Mouse (Mus musculus) ovary, postnatal 10 days (tissue): ENCODE measurements at regions not wholly inside any gene's neighbourhood (a gene's known extent, or its start where the extent isn't known, plus 50 kb on each side); places are given as distances from the start of the nearest gene placed in this dataset.

Experiments
- DNase-seq: peaks from one replicate; pipeline ENCODE4 v3.0.0; 2022; ENCODE audit warnings: low spot score

DNA sequence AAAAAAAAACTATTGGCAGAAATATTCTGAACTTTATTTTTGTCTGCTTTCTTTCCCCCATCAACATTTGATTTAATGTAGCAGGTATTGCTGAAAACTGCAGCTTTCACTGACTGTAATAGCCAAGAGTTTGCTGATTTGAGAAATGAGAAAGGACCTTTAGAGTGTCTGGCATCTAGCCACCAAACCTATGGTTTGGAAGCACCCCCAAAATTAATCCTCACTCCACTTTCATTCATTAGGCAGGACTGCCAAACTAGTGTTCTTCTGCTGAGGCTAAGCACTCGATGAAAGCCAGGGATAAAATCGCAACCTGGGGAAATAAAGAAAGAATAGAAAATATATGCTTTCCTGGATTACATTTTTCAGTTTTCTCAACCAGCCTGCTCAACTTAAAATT is 320.4 kb downstream of the Atp6ap1l start:
- DNase-seq: no peak

DNA sequence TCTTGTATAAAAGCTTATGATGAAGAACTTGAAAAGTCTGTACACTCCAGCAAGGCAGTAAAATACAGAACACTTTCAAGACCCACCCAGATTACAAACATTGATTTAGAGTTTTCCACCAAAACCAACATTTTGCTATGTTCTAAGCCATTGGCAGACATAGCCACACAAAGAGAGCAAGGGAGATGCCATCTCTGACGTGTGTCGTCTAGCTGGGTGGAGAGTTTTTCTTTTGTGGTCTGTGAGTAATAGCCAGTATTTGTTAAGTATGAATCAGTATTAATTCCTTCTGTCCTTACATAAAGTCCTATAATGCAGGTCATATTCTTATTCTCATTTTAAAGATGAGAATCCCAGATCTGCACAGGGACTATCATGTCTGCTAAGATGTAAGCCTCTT is 329.8 kb downstream of the Atp6ap1l start:
- DNase-seq: no peak

DNA sequence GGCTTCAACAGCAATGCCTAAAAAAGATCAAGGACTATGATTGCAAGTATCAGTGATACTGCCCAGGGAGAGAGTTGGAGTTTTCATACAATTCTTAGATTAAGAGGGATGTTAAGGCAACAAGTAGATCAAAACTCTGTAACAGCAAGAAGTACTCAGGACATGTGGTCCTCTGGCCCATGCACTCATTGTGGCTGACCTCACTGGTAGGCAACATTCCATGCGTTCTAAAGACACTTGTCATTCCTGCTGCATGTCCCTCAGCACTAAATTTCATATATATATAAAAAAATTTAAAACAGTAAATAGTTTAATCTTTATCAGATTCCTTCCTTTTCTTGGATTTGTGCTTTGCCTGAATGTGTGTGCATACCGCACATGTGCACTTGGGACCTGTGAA is 332.6 kb downstream of the Atp6ap1l start:
- no peak for DNase-seq

DNA sequence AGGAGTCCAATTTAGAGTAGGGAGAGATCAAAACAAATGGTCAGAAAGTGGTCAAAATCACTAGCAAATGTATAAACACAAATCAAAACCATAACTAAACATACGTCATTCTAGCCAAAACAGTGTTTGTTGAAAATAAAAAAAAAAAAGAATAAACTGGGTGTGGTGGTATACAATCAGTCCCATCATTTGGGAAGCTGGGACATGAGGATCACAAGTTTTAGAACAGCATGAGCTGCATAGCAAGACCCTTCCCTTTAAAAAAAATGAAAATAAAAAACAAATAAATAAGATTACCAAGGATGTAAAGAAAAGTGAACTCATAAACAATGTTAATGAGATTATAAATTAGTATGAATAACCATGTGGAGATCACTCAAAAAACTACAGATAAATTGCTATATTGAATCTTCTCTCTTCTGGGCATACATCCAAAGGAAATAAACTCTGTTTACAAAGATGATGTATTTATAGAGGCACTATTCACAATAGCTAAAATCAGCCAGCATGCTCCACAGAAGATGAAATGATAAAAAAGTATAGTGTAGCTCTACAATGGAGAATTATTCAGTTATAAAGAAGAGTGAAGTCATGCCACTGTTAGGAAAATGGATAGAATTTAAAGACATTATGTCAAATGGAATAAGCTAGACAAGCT is 341.8 kb downstream of the Atp6ap1l start:
- DNase-seq: no peak

DNA sequence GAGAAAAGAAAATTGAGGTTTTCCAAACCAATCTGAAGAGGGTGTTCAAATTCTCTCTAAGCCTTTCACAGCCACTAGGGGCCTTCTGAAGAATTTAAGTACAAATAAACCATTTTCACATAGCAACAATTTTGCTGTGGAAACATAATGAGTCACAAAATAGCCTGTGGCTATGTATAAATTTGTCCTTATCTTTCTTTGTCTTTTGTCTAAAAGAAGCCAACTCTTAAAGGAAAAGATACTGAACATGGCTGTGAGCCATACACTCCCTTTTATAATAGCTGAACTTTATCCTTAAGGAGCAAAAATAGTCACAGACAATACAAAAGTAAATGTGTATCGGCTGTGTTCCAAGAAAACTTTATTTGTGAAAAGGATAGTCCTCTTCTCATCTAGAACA is 345.1 kb downstream of the Atp6ap1l start:
- no peak for DNase-seq

DNA sequence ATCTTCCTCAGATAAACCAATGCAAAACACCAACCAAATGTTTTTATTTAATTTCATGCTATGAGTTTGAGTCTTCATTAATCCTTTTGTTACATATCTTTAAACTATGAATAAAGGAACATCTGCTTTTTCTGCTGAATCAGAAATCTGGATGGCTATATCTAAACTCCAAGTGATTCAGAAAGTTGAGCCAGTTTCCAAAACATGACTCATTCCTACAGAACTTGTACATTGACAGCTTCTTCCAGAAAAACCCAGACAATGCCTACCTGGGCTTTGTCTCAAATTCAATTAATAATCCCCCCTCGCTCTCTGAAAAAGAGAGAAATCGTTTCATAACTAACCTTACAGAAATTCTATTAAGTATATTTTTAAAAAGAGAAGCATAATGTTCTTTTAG is 345.7 kb downstream of the Atp6ap1l start:
- DNase-seq: no peak

DNA sequence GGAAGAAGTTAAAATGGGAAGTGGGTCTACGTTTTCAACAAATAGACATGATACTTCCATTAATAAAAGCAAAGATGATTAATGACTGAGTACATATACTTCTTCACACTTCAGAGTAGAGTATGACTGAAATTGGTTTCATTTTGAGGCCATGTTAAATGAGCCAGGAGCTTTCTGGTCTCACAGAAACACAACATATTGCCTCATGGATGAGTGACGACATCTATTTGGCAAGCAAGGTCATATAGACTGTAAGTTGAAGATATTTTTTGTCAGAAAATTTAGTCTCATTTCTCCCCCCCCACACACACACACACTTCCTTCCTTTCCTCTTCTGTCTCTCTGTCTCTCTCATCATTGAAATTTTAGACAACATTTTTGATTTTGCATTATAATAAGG is 354.0 kb downstream of the Atp6ap1l start:
- no peak for DNase-seq

DNA sequence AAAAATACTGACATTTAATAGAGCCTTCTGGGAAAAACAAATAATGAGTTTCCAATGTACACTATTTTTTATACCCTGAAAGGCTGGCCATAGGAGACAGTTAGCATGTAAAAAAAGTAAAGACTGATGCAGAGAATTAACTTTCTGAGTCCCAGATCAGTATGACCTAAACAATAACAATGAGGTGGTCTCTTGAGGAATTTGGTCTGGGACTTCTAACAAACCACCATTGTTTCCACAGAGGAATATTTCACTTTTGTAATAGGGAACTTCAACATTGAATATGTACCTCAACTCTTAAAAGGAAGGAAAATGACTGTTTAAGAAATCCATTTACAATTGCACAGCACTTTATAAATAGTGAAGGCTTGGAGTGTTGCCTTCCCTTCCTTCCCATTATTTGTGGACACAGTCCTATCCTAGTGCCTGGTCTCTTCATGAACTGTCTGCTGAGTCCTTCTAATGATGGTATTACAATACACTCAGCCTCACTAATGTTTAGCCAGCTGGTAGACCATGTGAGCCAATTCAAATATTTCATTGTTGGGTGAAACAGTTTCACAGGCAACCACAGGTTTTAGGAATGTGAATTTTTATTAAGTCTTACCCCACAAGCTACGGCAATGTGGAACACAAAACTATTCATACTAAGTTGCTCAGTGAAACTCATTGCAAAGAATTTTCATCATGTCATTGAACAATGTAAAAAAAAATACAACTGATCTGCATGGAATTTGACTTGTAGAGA is 358.7 kb downstream of the Atp6ap1l start:
- no peak for DNase-seq

DNA sequence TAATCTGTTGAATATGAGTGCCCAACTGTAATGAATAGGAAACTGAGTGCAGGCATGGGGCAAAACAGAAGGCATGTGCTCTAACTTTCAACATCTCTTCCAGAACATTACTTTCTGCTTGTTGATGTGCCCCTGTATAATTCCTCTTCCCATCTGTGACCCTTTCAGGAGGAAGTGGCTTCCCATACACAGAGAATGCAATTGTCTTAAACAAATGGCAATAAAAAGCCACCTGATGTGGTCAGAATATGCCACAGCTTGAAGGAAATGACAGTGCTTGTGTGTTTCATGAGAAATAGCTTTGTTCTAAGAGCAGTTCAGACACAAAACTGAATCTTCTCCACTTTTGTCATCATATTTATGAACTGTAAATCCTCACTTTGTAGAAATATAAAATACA is 359.3 kb downstream of the Atp6ap1l start:
- DNase-seq: no peak

DNA sequence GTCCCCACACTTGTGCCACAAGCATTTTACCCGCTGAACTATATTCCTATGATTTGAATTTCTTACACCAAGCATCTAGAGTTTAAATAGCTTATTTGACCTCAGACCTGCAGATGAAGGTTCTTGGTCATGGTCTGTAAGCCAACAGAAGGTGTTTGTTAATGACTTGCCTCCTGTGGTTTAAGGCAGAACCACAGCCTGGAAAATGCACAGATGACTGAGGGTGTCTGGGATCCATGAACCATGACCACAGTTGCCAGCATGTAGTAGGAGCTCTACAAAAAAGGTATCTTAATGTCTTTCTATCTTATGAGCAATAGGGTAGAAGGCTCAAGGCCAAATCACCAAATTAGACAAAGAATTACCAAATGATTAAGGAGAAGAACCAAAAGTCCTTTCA is 367.6 kb downstream of the Atp6ap1l start:
- DNase-seq: no peak

DNA sequence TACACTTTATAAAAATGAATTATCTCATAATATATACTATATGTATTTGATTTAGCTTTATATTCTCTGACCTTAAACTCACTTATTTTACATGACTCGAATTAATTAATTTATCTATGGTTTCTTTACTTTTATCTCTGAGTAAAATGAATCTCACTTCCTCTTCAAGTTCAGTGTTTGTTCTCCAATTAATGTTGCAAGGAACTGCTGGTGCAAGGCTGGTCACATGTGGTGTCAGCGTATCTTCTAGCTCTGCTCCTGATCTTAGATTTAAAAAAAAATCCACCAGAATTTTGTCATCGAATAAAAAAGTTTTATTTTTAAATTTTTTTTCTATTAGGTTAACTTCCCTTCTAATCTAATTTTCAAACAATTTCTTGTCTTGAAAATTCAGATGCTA is 378.2 kb downstream of the Atp6ap1l start:
- DNase-seq: no peak

DNA sequence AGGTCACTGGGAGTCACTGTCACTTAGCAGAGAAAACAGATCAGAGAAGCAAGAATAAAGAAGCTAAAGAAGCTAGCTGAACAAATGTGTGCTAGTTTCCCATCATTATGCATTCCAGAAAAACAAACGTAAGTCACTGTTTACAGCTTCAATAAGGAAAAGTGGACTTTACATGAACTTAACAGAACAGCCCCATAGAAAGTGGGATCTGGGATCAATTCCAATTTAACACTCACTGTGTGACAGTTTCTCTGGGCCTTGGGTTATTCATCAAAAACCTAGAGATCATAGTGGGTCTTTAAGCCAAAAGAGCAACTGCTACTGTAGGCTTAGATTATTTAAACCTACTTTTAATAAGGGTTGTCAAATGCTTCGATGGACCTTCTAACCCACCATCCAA is 379.4 kb downstream of the Atp6ap1l start:
- no peak for DNase-seq

DNA sequence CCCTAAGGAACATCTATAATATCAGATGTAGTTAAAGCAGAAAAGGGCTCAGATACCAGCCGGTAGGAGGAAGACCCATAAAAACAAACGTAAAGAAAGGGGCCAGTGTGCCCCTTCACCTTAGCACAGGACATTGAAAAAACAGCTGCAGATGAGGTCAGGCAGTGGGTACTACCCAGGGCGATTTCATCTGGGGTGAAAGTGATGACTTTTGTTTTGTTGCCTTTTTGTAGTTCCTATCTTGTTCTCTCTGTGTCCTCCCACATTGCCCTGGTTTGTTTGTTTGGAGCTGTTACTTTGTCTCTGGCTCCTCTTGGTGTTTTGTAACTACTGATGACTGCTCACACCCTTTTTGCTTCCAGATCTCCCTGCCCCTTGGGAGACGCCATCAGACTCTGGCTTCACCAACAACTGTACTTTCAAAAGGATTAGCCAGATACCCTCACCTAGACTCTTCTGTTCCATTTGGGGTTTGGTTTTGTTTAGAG is 383.4 kb downstream of the Atp6ap1l start:
- no peak for DNase-seq

DNA sequence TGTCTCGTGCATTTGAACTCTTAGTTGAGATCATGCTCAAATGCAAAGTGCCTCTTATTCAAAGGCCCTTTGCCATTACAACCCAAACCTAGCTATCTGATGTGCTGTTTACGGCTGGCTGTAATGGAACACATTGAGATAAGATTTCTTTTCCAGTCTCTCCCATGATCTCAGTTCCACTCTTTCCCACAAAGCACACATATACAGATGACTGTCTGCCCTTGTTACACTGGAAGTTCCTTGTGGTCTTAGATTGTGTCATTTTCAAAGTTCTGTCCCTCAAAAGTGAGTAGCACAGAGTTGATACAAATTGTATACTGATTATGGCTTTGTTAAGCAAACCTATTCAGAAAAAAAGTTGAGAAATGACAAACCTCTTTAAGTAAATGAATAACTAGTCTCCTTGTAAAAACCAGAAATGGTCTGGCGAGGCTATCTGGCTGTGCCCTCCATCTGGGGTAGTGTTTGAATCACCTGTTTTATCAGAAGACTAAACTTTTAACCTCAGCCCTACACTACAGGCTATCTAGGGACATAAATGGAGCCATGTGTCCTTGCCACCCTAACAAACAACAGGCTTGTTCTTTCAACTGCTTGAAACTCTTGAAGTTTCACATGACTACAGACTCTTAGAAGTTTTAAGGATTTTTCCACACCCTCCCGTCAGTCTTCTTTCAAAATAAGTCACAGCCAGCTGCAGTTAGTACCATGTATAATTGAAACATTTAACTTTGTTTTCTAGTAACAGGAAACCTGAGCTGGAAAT is 384.0 kb downstream of the Atp6ap1l start:
- no peak for DNase-seq

DNA sequence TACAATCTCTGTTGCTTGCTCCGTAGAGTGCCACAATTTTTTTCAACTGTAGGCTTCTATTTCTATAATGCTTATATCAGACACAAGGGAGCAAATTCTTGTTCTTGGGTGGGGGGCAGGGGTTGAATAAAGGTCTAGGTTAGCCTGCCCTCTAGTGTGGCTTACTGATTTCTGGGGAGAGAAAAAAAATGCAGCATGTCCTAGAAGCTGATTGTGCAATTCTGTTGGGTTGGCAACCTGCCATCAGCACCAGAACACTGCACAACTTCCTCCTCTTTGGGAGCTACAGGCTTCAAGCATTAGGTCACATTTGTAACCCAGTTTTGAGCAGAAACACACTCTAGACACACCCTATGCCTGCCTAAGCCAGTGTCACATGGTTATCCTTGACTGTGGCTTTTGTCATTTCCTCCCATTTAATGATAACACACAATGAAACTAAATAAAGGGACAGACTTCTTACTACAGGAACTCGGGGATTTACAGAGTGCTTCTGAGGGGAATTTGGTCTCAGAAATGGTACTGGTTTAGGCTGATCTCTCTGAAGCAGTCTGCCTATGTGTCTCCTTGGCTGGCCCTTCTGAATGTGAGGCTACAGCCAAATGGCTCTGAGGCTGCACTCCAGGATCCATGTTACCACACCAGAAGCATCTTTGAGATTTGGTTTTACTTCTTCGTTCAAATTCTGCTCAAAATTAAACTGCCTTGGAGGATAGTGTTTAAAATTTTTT is 389.2 kb downstream of the Atp6ap1l start:
- DNase-seq: peak; percentile 49

DNA sequence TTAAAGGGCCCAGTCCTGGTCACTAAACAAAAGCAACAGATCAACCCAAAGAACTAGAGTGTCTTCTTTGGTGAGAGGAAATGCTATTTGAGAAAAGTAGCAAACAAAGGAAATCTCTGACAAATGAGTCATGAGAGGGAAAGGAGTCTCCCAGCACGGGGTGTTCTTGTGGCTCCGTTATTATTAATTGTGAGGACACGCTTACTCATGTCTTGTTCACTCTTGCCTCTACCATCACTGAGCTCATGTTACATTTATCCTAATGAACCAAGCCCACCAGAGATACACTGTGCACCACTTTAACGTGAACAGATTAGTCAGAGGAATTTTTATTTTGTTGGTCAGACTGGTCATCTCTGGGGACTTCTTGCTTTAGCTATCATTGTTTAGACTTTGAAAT is 391.3 kb downstream of the Atp6ap1l start:
- no peak for DNase-seq

DNA sequence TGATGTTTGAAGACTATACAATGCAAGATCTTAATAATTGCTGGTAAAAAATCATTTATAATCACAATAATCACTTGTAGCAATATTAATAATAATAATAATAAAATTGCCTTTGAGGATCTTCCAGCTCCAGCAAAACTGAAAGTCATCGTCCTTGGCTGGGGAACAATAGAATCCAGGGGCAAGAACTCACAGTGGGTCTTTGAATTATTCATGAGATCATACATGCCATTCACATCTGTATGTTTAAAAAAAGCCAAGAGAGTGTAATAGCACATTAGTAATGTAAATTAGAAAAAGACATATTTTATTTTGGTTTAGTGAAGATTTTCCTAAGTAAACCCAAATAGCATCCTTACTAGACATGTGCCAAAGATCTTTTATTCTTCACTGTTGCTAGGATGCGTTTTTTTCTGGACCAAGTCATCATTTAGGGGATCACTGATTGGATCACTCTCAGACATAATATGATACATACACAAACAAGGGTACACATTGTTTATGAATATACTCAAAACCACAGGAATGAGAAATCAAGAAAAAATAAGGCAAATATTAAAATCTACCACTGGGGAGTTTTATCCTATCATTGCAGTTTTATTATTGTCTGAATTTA is 392.3 kb downstream of the Atp6ap1l start:
- DNase-seq: no peak

DNA sequence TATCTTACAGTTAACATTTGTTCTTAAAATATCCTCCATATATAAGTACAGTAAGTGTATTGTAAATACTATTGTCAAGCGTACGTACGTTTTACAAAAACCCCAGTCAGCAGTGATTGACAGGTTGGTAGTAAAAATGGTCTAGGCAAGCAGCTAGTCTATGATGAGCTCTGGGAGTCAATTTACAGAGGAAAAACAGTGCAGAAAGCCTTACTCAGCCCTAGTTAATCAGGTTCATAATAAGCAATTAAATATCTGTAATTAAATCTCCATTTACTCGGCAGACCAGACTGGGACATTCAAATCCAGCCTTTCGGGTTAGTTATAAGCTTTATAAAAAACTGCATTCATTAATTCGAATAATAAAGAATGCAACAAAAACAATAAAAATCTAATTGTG is 394.7 kb downstream of the Atp6ap1l start:
- DNase-seq: no peak

DNA sequence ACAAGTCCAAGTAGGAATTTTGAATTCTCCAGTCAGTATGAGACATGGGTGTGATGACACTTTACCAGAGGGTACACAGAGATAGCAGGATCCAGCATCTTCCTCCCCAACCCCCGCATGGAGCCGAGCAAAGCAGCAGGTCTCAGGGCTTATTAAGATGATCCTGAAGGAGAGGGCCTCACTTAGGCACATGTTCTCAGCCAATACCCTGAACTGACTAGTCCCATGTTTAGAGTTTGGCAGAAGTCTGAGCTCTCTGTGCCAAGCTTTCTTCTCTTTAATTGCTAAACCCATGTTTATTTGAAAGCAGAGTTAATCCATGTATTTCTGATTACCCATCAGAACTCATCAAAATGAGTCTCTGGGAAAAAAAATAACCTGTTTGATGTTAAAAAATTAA is 402.0 kb downstream of the Atp6ap1l start:
- DNase-seq: no peak

DNA sequence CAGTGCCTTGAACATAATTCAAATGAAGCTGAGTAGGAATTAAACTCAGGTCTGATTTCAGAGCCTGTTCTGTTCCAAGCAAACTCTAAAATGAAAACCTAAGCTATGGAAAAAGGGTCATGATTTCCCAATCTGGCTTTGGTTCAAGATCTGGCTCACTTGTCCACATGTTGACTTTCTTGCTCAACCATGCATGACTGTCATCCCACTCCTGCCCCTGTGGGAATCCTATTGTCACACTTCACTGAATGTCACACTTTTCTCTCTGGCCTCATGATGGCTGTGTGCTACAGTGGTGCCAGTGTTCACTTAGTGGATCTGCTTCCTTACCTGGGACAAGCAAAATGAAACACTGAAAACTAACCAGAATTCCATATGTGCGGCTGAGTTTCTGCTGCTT is 403.0 kb downstream of the Atp6ap1l start:
- DNase-seq: no peak

DNA sequence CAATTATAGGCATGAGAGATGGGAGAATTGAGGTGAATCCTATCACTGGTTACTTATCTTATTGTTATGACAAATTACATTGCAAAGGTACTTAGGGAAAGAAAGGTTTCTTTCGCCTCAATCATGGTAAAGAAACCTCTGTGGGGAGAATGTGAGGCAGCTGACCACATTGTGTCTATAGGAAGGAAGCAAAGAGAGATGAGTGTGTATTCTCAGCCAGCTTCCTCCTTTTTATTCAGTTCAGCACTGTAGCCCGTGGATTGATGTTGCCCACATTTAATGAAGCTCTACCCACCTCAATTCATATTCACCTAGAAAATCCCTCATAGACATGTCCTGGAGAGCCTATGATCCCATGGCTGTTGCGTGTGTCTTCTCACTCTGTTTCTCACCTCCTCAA is 406.2 kb downstream of the Atp6ap1l start:
- DNase-seq: no peak

DNA sequence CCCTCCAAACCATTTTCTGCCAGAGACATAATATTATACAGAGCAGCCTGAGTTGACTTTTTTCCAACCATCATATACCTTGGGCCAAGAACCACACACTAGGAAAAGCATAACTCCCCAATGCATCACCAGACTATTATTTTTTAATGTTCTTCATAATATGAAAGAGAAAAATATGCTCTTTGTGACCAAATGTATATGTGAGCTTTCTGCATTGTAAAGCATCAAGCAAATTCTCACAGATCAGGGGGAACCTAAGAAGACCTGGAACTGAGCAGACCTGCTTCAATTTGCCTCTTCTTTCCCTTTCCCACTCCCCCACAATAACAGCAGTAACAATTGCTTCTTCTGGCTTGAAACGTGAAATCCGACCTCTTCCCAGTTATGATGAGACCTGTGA is 407.6 kb downstream of the Atp6ap1l start:
- DNase-seq: no peak
